Mouse (Mus musculus) ES-Bruce4 (cell line): ENCODE results near the gene Rbfox3.

Source experiments
- CTCF ChIP-seq: IDR thresholded peaks from one replicate; pipeline ENCODE4 v1.8.1; 2011; ENCODE audit warnings: low read depth, low read length
- POLR2A ChIP-seq: IDR thresholded peaks from one replicate; pipeline ENCODE4 v1.8.1; 2011; ENCODE audit warnings: low read length; ENCODE audit not compliant: insufficient read depth

DNA sequence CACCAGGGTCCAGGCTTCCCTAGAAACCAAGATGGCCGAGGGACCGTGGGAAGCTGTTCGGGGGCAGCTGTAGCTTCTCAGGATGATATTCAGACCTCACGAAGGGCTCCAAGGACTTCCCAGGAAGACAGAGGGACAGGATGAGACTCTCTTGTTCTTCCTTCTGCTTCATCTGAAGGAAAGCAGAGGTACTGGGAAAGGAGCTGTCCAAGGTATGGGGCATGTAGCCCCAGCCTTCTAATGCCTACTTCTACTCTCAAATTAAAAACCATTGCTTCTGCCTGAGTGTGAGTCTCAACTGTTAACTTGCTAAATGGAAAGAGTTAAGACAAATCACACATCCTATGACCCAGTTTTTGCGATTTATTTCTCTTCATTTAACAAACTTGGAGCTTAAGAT lies 355.8 kb downstream of the Rbfox3 start:
- TF ChIP-seq CTCF, result no peak
- no peak for TF ChIP-seq POLR2A
